8 mouse cellular contexts compared by ENCODE assay signal in the genomic region with DNA sequence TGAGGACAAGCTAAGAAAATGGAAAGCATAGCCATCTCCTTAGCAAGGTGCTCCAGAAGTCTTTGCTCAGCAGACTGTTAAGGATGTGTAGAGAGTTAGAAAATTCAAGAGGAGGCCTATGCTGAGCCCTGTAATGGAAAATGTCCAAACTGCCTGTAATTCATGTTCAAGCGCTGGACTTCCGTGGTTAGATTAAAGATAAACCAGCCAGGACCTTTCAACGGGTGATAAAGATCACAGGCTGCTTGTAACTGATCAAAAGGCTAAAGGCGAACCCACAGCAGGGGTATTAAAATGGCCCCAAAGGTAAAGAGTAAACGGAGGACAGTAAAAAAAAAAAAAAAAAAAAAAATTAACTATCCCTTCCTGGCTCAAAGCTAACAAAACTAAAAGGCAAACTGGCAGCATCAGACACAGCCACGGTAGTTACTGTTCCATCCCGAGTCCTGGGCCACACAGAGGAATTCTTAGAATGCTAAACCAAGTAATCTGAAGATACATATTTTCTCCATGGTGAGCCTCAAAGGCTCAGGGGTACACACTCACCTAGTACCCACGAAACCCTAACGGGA. TPM values are rescaled to one million over a fixed set of nuclear protein-coding genes. Genes with fewer than 3 reads are reported as not detected.
DNase-seq lines count a peak whose midpoint lies in the region; ATAC-seq lines count a peak whose summit lies in the region.

No protein-coding gene starts in this region.

- H3K9ac ChIP-seq in embryonic facial prominence, embryonic 14.5 days (ENCODE audit: low read depth, low read length) = peak overlapping the region; percentile 68
- peak overlapping the region; percentile 61 for H3K9ac ChIP-seq in kidney, embryonic 16.5 days (replicated peaks; ENCODE audit: low read length)
- 0 out of 2 replicates have a peak overlapping the region, but pooled peaks have one; percentile 10 for H3K9ac ChIP-seq in neural tube, embryonic 12.5 days

- ATAC-seq in embryonic facial prominence, embryonic 14.5 days (ENCODE audit: low read depth) = no peak
- no peak for ATAC-seq in kidney, embryonic 16.5 days (ENCODE audit: low FRiP score, low TSS enrichment)
- no peak for ATAC-seq in neural tube, embryonic 12.5 days (ENCODE audit: low FRiP score, low read depth)

- no peaks in the 10 kb centered on the region for H3K9me3 ChIP-seq in embryonic facial prominence, embryonic 14.5 days (ENCODE audit: control insufficient read depth, low read length)
- H3K9me3 ChIP-seq in kidney, embryonic 16.5 days (ENCODE audit: low read length) = no peaks in the 10 kb centered on the region
- no peaks in the 10 kb centered on the region for H3K9me3 ChIP-seq in neural tube, embryonic 12.5 days

- peaks cover 14% of the 10 kb centered on the region; the same call in 1 of the 2 replicates for H3K4me1 ChIP-seq in embryonic facial prominence, embryonic 14.5 days (ENCODE audit: control insufficient read depth, insufficient read depth, low read length)
- peaks cover 27% of the 10 kb centered on the region for H3K4me1 ChIP-seq in kidney, embryonic 16.5 days (ENCODE audit: insufficient read depth, low read length)
- H3K4me1 ChIP-seq in neural tube, embryonic 12.5 days = peaks cover 26% of the 10 kb centered on the region

- no peak overlapping the region; the same call in 1 of the 2 replicates for H3K27ac ChIP-seq in embryonic facial prominence, embryonic 14.5 days (replicated peaks; ENCODE audit: low read depth, low read length)
- H3K27ac ChIP-seq in kidney, embryonic 16.5 days (ENCODE audit: low read length) = peak overlapping the region; percentile 96
- H3K27ac ChIP-seq in neural tube, embryonic 12.5 days = no peak overlapping the region

- peak overlapping the region; percentile 90 for H3K4me3 ChIP-seq in embryonic facial prominence, embryonic 14.5 days (ENCODE audit: low read depth, low read length)
- peak overlapping the region; percentile 88 for H3K4me3 ChIP-seq in kidney, embryonic 16.5 days (ENCODE audit: low read length)
- H3K4me3 ChIP-seq in neural tube, embryonic 12.5 days = 0 out of 2 replicates have a peak overlapping the region, but pooled peaks have one; percentile 78

- H3K36me3 ChIP-seq in embryonic facial prominence, embryonic 14.5 days (ENCODE audit: control insufficient read depth, insufficient read depth, low read length) = no peaks in the 10 kb centered on the region
- H3K36me3 ChIP-seq in kidney, embryonic 16.5 days (ENCODE audit: insufficient read depth, low read length) = no peaks in the 10 kb centered on the region
- H3K36me3 ChIP-seq in neural tube, embryonic 12.5 days = no peaks in the 10 kb centered on the region

- DNase-seq in kidney, adult 18-20 months = peak; percentile 60
- DNase-seq in kidney, postnatal 10 days = no peak
- DNase-seq in embryonic facial prominence, embryonic 14.5 days (ENCODE audit: low spot score) = no peak
- no peak for DNase-seq in ovary, adult 18-20 months (ENCODE audit: low spot score)
- no peak for DNase-seq in left cerebral cortex, postnatal 14 days (ENCODE audit: low spot score in 2 of 2)
- no peak for DNase-seq in B cell, adult 2 months

- no peaks in the 10 kb centered on the region for H3K27me3 ChIP-seq in embryonic facial prominence, embryonic 14.5 days (replicated peaks; ENCODE audit: control insufficient read depth, insufficient read depth, low read length)
- no peaks in the 10 kb centered on the region for H3K27me3 ChIP-seq in kidney, embryonic 16.5 days (ENCODE audit: insufficient read depth, low read length)
- H3K27me3 ChIP-seq in neural tube, embryonic 12.5 days (replicated peaks) = no peaks in the 10 kb centered on the region

- intact Hi-C loops in left cerebral cortex, postnatal 14 days (cut with DNase I) = loop anchor here (1.0 kb wide), 1 partner anchor 15 kb away; the partner anchor contains the start of gene Zfp444

- WGBS in embryonic facial prominence, embryonic 14.5 days = 58% methylated on average over 9 of the region's 9 CpGs
- 41% methylated on average over 9 of the region's 9 CpGs for WGBS in kidney, embryonic 16.5 days
- 66% methylated on average over 9 of the region's 9 CpGs for WGBS in neural tube, embryonic 12.5 days

- H3K4me2 ChIP-seq in embryonic facial prominence, embryonic 14.5 days (ENCODE audit: low read depth, low read length) = peak overlapping the region; percentile 94
- peak overlapping the region; percentile 54 for H3K4me2 ChIP-seq in kidney, embryonic 16.5 days (replicated peaks; ENCODE audit: low read depth, low read length)
- H3K4me2 ChIP-seq in neural tube, embryonic 12.5 days (replicated peaks) = peak overlapping the region; percentile 96

RNA-seq across cellular contexts. Expression of gene Zfp787, which starts 1.2 kb away (rescaled TPM):
- 10.2 and 11.9 TPM in 2 replicates for polyA plus RNA-seq in embryonic facial prominence, embryonic 14.5 days (2014; fragmentation: Nextera tagmentation; extraction: Ambion mirVana)
- 27.7 and 31.8 TPM in 2 replicates for polyA plus RNA-seq in kidney, embryonic 16.5 days (2015; fragmentation: Nextera tagmentation; extraction: Ambion mirVana)
- 36.4 and 37.0 TPM in 2 replicates for polyA plus RNA-seq in neural tube, embryonic 12.5 days (2016; fragmentation: Nextera tagmentation; extraction: Ambion mirVana)
- total RNA-seq in left cerebral cortex, postnatal 14 days (2021) = 10 to 100 TPM; 26.9 to 29.1 TPM

RNA-seq across cellular contexts. Expression of gene Zfp444, which starts 15.0 kb away (rescaled TPM):
- polyA plus RNA-seq in embryonic facial prominence, embryonic 14.5 days (2014; fragmentation: Nextera tagmentation; extraction: Ambion mirVana) = 40.7 and 49.6 TPM in 2 replicates
- 69.9 and 73.5 TPM in 2 replicates for polyA plus RNA-seq in kidney, embryonic 16.5 days (2015; fragmentation: Nextera tagmentation; extraction: Ambion mirVana)
- polyA plus RNA-seq in neural tube, embryonic 12.5 days (2016; fragmentation: Nextera tagmentation; extraction: Ambion mirVana) = 78.1 and 86.0 TPM in 2 replicates
- 10 to 100 TPM; 51.0 to 58.8 TPM for total RNA-seq in left cerebral cortex, postnatal 14 days (2021)

RNA-seq across cellular contexts. Expression of gene Galp, which starts 39.9 kb away (rescaled TPM):
- polyA plus RNA-seq in embryonic facial prominence, embryonic 14.5 days (2014; fragmentation: Nextera tagmentation; extraction: Ambion mirVana) = not detected in 2 replicates
- not detected in 2 replicates for polyA plus RNA-seq in kidney, embryonic 16.5 days (2015; fragmentation: Nextera tagmentation; extraction: Ambion mirVana)
- polyA plus RNA-seq in neural tube, embryonic 12.5 days (2016; fragmentation: Nextera tagmentation; extraction: Ambion mirVana) = not detected in 2 replicates
- not detected for total RNA-seq in left cerebral cortex, postnatal 14 days (2021)

Comparison
In these comparisons a context has a peak if more than half of its experiments do, and no peak if none do; other contexts are left out.
1. H3K9ac ChIP-seq: peak in every context shown above with its lines; median percentile 68 in embryonic facial prominence, embryonic 14.5 days; 61 in kidney, embryonic 16.5 days; 10 in neural tube, embryonic 12.5 days.